Mouse (Mus musculus): Measurements from ENCODE around the gene B9d1.

Gene B9d1

GRCm38 (mm10) chr11:61504713-61505257, at the start of gene B9d1:
TSS of gene B9d1 (plus strand) at chr11:61505144.
- DNase-seq = peak; percentile 98

GRCm38 (mm10) chr11:61464071-61464470, 40.9 kb upstream of the B9d1 start:
- DNase-seq = no peak

- DNase-seq = no peak
Measured at GRCm38 (mm10) chr11:61465422-61465821, 39.5 kb upstream of the B9d1 start.

- peak; percentile 98 for DNase-seq
Measured at GRCm38 (mm10) chr11:61468534-61468933, 36.4 kb upstream of the B9d1 start.

- DNase-seq = no peak
Measured at GRCm38 (mm10) chr11:61469317-61469917, 35.5 kb upstream of the B9d1 start.

- no peak for DNase-seq
Measured at GRCm38 (mm10) chr11:61470880-61471279, 34.1 kb upstream of the B9d1 start.

GRCm38 (mm10) chr11:61473630-61474029, 31.3 kb upstream of the B9d1 start:
- DNase-seq = no peak

GRCm38 (mm10) chr11:61476786-61477382, 28.1 kb upstream of the B9d1 start:
- DNase-seq = peak; percentile 85

- DNase-seq = peak; percentile 47
Measured at GRCm38 (mm10) chr11:61477566-61478508, 27.1 kb upstream of the B9d1 start.

- peak; percentile 17 for DNase-seq
Measured at GRCm38 (mm10) chr11:61478788-61479187, 26.2 kb upstream of the B9d1 start.

GRCm38 (mm10) chr11:61481239-61482090, 23.5 kb upstream of the B9d1 start:
- peak; percentile 60 for DNase-seq

- no peak for DNase-seq
Measured at GRCm38 (mm10) chr11:61483226-61483845, 21.6 kb upstream of the B9d1 start.

GRCm38 (mm10) chr11:61484256-61484612, 20.7 kb upstream of the B9d1 start:
- DNase-seq = no peak

GRCm38 (mm10) chr11:61484613-61485540, 20.1 kb upstream of the B9d1 start, which contains the start of gene Mfap4:
TSS of gene Mfap4 (plus strand) at chr11:61485431.
- DNase-seq = peak; percentile 79

GRCm38 (mm10) chr11:61485541-61486457, 19.1 kb upstream of the B9d1 start:
- peak; percentile 65 for DNase-seq

GRCm38 (mm10) chr11:61486458-61487219, 18.3 kb upstream of the B9d1 start:
- no peak for DNase-seq

GRCm38 (mm10) chr11:61487401-61487800, 17.5 kb upstream of the B9d1 start:
- peak; percentile 68 for DNase-seq

- DNase-seq = no peak
Measured at GRCm38 (mm10) chr11:61487936-61488335, 17.0 kb upstream of the B9d1 start.

- DNase-seq = no peak
Measured at GRCm38 (mm10) chr11:61489085-61489484, 15.9 kb upstream of the B9d1 start.
